Mouse (Mus musculus): ENCODE results near the gene Rgs12.

Gene Rgs12

GRCm38 (mm10) chr5:34981734-34982133 is 32.5 kb downstream of the Rgs12 start:
- no peak for DNase-seq (ENCODE audit: low spot score in 2 of 2)

GRCm38 (mm10) chr5:34984933-34985332 is 35.7 kb downstream of the Rgs12 start:
- no peak for DNase-seq (ENCODE audit: low spot score in 2 of 2)

- DNase-seq (ENCODE audit: low spot score in 2 of 2), result peak; percentile 48 to 75
Measured at GRCm38 (mm10) chr5:34985867-34986266, 36.6 kb downstream of the Rgs12 start.

GRCm38 (mm10) chr5:34987396-34987795 is 38.2 kb downstream of the Rgs12 start:
- no peak for DNase-seq (ENCODE audit: low spot score in 2 of 2)

- no peak for DNase-seq (ENCODE audit: low spot score in 2 of 2)
Measured at GRCm38 (mm10) chr5:34988690-34989089, 39.4 kb downstream of the Rgs12 start.

GRCm38 (mm10) chr5:34989321-34989772 is 40.1 kb downstream of the Rgs12 start:
- DNase-seq (ENCODE audit: low spot score in 2 of 2), result peak; percentile 46 to 49

- no peak for DNase-seq (ENCODE audit: low spot score in 2 of 2)
Measured at GRCm38 (mm10) chr5:34998754-34999153, 49.5 kb downstream of the Rgs12 start.

- DNase-seq (ENCODE audit: low spot score in 2 of 2), result no peak
Measured at GRCm38 (mm10) chr5:34999281-34999680, 50.0 kb downstream of the Rgs12 start.

GRCm38 (mm10) chr5:35000323-35000722 is 51.1 kb downstream of the Rgs12 start:
- DNase-seq (ENCODE audit: low spot score in 2 of 2), result no peak

GRCm38 (mm10) chr5:35001144-35001543 is 51.9 kb downstream of the Rgs12 start:
- no peak for DNase-seq (ENCODE audit: low spot score in 2 of 2)

GRCm38 (mm10) chr5:35003611-35004162 is 54.4 kb downstream of the Rgs12 start:
- no peak for DNase-seq (ENCODE audit: low spot score in 2 of 2)

GRCm38 (mm10) chr5:35004769-35005168 is 55.5 kb downstream of the Rgs12 start:
- no peak for DNase-seq (ENCODE audit: low spot score in 2 of 2)

- no peak for DNase-seq (ENCODE audit: low spot score in 2 of 2)
Measured at GRCm38 (mm10) chr5:35005659-35006058, 56.4 kb downstream of the Rgs12 start.

GRCm38 (mm10) chr5:35006599-35006998 is 57.4 kb downstream of the Rgs12 start:
- DNase-seq (ENCODE audit: low spot score in 2 of 2), result no peak

- DNase-seq (ENCODE audit: low spot score in 2 of 2), result no peak
Measured at GRCm38 (mm10) chr5:35009163-35009562, 59.9 kb downstream of the Rgs12 start.

- DNase-seq (ENCODE audit: low spot score in 2 of 2), result no peak
Measured at GRCm38 (mm10) chr5:35010656-35011055, 61.4 kb downstream of the Rgs12 start.

GRCm38 (mm10) chr5:35011156-35011923 is 62.1 kb downstream of the Rgs12 start:
- DNase-seq (ENCODE audit: low spot score in 2 of 2), result no peak

GRCm38 (mm10) chr5:35014036-35014435 is 64.8 kb downstream of the Rgs12 start:
- DNase-seq (ENCODE audit: low spot score in 2 of 2), result no peak

- no peak for DNase-seq (ENCODE audit: low spot score in 2 of 2)
Measured at GRCm38 (mm10) chr5:35019673-35020300, 70.5 kb downstream of the Rgs12 start.

GRCm38 (mm10) chr5:35020410-35021241 is 71.4 kb downstream of the Rgs12 start:
- DNase-seq (ENCODE audit: low spot score in 2 of 2), result no peak

- DNase-seq (ENCODE audit: low spot score in 2 of 2), result peak in 1 of 2 experiments; percentile 42
Measured at GRCm38 (mm10) chr5:35024975-35025374, 75.7 kb downstream of the Rgs12 start.

- DNase-seq (ENCODE audit: low spot score in 2 of 2), result no peak
Measured at GRCm38 (mm10) chr5:35029303-35029702, 80.1 kb downstream of the Rgs12 start.

Measured in frontal cortex, postnatal 14 days (tissue).